Mouse (Mus musculus) adrenal gland, postnatal 25 days (tissue): ENCODE results near the gene Mtrf1l. TPM values are rescaled to one million over a fixed set of nuclear protein-coding genes. Genes with fewer than 3 reads are reported as not detected.
A peak's percentile ranks its signal among the peaks of the same experiment; 100 is the strongest.

Source experiments
- DNase-seq: peaks from one replicate; pipeline ENCODE4 v3.0.0; 2021; ENCODE audit warnings: mixed read lengths
- total RNA-seq: library from RNA; stranded (reverse); gene quantifications from 2 replicates; pipeline ENCODE4 v1.2.3, GENCODE M21; 2021

Gene Mtrf1l
- total RNA-seq, 1 experiment from 2014 or later = 12.3 TPM

DNA sequence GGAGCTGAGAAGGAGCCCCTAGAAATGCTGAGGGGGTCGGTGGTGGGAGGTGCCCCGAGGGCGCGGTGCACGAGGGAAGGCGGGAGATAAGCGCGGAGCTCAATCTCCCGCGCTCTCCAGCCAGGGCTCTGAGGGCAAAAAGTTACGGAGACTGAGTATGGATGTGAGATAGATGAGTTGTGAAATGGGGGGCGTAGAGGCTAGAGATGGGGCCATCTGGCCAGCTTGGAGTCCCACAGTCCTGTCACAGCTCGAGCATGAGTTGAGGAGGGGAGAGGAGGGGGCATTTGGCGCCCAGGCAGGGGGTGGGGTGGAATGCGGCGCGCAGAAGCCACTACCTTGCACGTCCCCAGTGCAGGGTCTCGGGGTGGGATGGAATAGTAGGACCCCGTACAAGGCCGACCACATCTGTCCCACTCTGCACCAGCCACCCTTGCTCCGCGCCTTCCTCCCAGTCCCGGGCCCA is 19.0 kb downstream of the Mtrf1l start:
- no peak for DNase-seq

DNA sequence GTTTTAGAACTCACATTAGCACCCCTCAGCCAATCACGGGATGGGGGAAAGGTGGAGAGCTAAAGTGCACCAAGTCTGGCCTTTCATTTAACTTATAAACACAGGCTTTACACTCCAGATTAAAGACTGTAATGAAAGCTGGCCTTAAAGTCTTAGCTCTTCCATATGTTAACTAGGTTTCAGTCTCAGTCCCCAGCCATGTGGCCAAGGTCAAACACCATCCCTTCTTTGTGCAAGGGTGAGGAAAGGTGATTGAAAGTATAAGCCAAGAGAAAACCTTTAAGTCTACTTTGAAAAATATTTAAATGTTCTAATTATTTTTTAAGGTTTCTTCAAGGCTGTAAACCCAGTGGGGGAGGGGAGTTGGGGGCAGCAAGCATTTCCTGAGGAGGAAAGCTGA is 20.0 kb downstream of the Mtrf1l start:
- no peak for DNase-seq

DNA sequence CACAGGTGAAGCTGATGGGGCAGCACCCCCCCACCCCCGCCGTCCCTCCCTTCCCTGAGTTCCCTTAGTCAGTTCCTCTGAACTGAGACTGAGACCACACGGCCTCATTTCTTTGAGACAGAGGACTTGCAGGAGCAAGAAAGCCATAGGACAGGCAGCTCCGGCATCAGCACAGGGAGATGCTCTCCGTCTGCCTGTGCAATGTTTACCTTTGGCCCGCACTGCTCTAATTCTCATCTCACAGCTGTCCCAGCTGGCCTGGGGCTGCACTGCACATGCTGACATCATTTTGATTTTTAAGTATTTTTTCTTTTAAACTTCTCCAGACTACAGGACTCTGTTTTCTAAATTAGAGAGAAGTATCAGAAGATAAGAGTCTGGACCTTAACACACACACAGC is 20.8 kb downstream of the Mtrf1l start:
- DNase-seq = no peak

DNA sequence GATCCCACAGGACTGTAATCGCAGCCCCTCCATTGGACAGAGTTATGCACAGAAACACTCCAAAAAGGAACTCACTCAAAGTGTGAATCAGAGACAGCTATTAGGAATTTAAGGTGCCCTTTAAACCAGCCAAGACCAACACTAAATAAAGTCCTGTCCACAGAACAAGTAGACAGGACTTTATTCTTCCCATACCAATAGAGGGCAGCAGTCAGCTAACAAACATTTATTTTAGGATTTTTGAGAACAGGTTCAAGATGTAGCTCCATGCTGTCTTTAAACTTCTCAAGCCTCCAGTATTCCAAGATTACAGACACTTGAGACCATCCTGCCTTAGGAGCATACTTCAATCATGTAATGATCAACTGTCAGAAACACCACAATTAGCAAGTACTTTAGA is 23.2 kb downstream of the Mtrf1l start:
- no peak for DNase-seq

DNA sequence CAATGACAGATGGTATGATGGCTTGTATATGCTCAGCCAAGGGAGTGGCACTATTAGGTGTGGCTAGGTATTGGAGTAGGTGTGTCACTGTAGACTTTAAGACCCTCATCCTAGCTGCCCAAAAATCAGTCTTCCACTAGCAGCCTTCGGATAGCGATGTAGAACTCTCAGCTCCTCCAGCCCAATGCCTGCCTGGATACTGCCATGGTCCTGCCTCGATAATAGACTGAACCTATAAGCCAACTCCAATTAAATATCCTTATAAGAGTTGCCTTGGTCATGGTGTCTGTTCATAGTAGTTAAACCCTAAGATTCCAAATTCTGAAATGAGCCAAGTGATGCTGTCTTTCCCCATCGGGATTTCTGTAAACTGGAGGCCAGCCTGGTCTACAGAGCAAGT is 25.6 kb downstream of the Mtrf1l start:
- DNase-seq = no peak

DNA sequence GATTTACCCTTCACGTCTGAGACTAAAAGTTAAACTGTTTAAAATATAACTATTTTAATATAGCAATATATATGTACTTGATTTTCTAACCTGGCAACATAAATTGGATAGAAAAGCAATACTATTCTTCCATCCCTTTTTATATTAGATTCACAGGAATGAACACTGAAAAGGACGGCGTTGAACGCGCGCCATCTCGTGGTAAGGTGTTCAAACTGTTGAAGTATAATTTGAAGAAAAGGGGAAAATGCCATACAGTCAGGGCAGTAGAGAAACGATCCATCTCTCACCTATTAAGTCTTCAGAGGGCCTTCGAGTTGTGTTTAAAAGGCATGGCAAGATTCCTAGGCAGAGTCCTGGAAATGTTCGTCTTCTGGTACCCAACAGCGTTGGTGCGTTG is 33.1 kb downstream of the Mtrf1l start:
- peak; percentile 61 for DNase-seq

DNA sequence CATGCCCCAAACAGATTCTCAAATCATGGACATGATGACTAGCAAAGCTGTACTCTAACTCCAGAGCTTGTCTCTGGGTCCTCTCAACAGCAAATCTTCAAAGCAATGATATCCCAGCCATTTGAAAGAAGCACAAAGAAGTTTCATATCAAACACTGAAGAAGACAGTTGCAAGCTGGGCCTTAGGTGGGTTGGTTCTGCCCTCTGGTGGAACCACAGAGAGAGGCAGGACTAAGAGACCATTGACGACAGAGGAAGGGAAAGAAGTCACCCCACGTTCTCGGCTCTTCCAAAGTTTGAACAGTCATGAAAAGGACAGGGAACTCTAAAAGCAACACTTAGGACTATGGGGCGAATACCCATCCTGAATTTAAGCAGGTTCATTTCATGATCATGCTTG is 36.8 kb downstream of the Mtrf1l start:
- DNase-seq = peak; percentile 11

Other genes with a start within 250 kb of the Mtrf1l start
- gene Myct1, start 230.1 kb downstream of the Mtrf1l start, total RNA-seq = 5.1 and 6.6 TPM in 2 replicates
- 0.27 TPM in 1 of 2 replicates, not detected in the other for gene Vip, start 184.7 kb downstream of the Mtrf1l start, total RNA-seq
- gene Fbxo5, start 18.3 kb downstream of the Mtrf1l start, total RNA-seq = 5.4 and 5.7 TPM in 2 replicates
- 0.90 and 1.3 TPM in 2 replicates for gene Rgs17, start 98.5 kb upstream of the Mtrf1l start, total RNA-seq